Comparison of ENCODE assay signal across 8 mouse cellular contexts in genomic region chr11:59163255-59164236, GRCm38 (mm10). TPM values are rescaled to one million over a fixed set of nuclear protein-coding genes. Genes with fewer than 3 reads are reported as not detected.
DNase-seq lines count a peak whose midpoint lies in the region; ATAC-seq and TF ChIP-seq lines count a peak whose summit lies in the region.

Iba57 (minus strand) TSS chr11:59163739.

- peak; percentile 92 for DNase-seq in gastrocnemius, postnatal 10 days
- peak; percentile 98 for DNase-seq in left cerebral cortex, postnatal 10 days (ENCODE audit: extremely low spot score in 1 of 2, low spot score in 2 of 2)
- peak; percentile 98 for DNase-seq in right cerebral cortex, postnatal 25 days
- DNase-seq in urinary bladder, postnatal 4 days (ENCODE audit: low spot score in 2 of 2), result peak; percentile 96 to 99

- intact Hi-C loops in left cerebral cortex, postnatal 10 days (cut with DNase I), result no loop called here

- H3K27ac ChIP-seq in cortical plate, adult 2 months (ENCODE audit: insufficient read depth, low read length), result peak within 1 kb of the TSS; percentile 99

- peak within 1 kb of the TSS; percentile 47 for H3K4me3 ChIP-seq in cortical plate, adult 2 months (ENCODE audit: insufficient read depth, low read length)

- no peak for TF ChIP-seq CTCF in cortical plate, adult 2 months (IDR thresholded peaks at IDR 0.05; ENCODE audit: extremely low read depth, insufficient read depth, low read length)

- peak; percentile 97 for ATAC-seq in activated CD4-positive, CD25-positive, alpha-beta regulatory T cell, adult 4 months
- peak; percentile 95 for ATAC-seq in inflammation-experienced regulatory T-cells, adult 6 months
- ATAC-seq in megakaryocyte-erythroid progenitor cell, adult 5-6 weeks (replicated peaks; ENCODE audit: low FRiP score, low TSS enrichment, poor library complexity, severe bottlenecking), result peak; percentile 82

- peak; percentile 19; the same call in 1 of the 2 replicates for TF ChIP-seq POLR2A in cortical plate, adult 2 months (IDR thresholded peaks at IDR 0.05; ENCODE audit: extremely low read depth, insufficient read depth, low read length)

- H3K4me1 ChIP-seq in cortical plate, adult 2 months (ENCODE audit: control insufficient read depth, insufficient read depth, low read length), result peaks cover 4% of the 10 kb centered on the region; the same call in 1 of the 2 replicates

RNA-seq across cellular contexts. Expression of gene Iba57, which starts in this region (rescaled TPM):
- polyA plus RNA-seq in activated CD4-positive, CD25-positive, alpha-beta regulatory T cell, adult 4 months (2017; shearing (Covaris generic)), result 1 to 10 TPM; 1.3 to 1.8 TPM
- 5.0 and 6.2 TPM in 2 replicates for polyA plus RNA-seq in cortical plate, adult 2 months (2012; rRNA removed)
- 10 to 100 TPM in 1 of 2 experiments, 1 to 10 TPM in 1; 9.4 to 10.6 TPM for total RNA-seq in gastrocnemius, postnatal 10 days (2021)
- 1 to 10 TPM; 1.3 to 1.5 (median 1.4) TPM for polyA plus RNA-seq in inflammation-experienced regulatory T-cells, adult 6 months (2017; shearing (Covaris generic))
- 10 to 100 TPM; 11.4 to 13.9 TPM for total RNA-seq in left cerebral cortex, postnatal 10 days (2021)
- total RNA-seq in megakaryocyte-erythroid progenitor cell, adult 5-6 weeks (2014; fragmentation: Nextera tagmentation), result 14.3 and 26.1 TPM in 2 replicates
- total RNA-seq in megakaryocyte-erythroid progenitor cell, adult 5-6 weeks (2017), result 11.2 and 11.9 TPM in 2 replicates

Comparison
In these comparisons a context has a peak if more than half of its experiments do, and no peak if none do; other contexts are left out.
1. Peak in every context shown above with its lines: DNase-seq, ATAC-seq, H3K4me3 ChIP-seq and H3K27ac ChIP-seq.